Mouse (Mus musculus): ENCODE measurements around the gene Nppa. TPM values are rescaled to one million over a fixed set of nuclear protein-coding genes. Genes with fewer than 3 reads are reported as not detected.

Gene Nppa
- polyA plus RNA-seq, 1 experiment from 2014 or later, result 7,623 TPM

GRCm38 (mm10) chr4:148011332-148011731 lies 10.8 kb downstream of the Nppa start:
- H3K9ac ChIP-seq (ENCODE audit: low read length), result no peak overlapping the region
- H3K27ac ChIP-seq (replicated peaks in 1 of 2; ENCODE audit: control insufficient read depth in 1 of 2, insufficient read depth in 1 of 2, low read depth in 2 of 2, low read length in 2 of 2), result no peak overlapping the region
- 87% methylated on average over 3 of the region's 3 CpGs for WGBS
- ATAC-seq (ENCODE audit: insufficient number of reproducible peaks, insufficient read depth, low FRiP score, low read depth), result no peak
- H3K27me3 ChIP-seq (ENCODE audit: control insufficient read depth, insufficient read depth, low read length), result no peaks in the 10 kb centered on the region
- H3K9me3 ChIP-seq (ENCODE audit: control insufficient read depth, low read length), result no peaks in the 10 kb centered on the region
- H3K36me3 ChIP-seq (ENCODE audit: control insufficient read depth, insufficient read depth, low read length), result peaks cover 100% of the 10 kb centered on the region
- no peak overlapping the region for H3K4me2 ChIP-seq (ENCODE audit: low read length)
- H3K4me3 ChIP-seq (ENCODE audit: control insufficient read depth in 1 of 2, insufficient read depth in 1 of 2, low read depth in 1 of 2, low read length in 2 of 2), result no peak overlapping the region
- no peaks in the 10 kb centered on the region for H3K4me1 ChIP-seq (ENCODE audit: control insufficient read depth in 2 of 2, insufficient read depth in 2 of 2, low read length in 2 of 2)

- Histone ChIP-seq H3K27me3 (ENCODE audit: control insufficient read depth, insufficient read depth, low read length) (no peaks in the 10 kb centered on the region), H3K9me3 (ENCODE audit: control insufficient read depth, low read length) (no peaks in the 10 kb centered on the region), H3K4me3 (ENCODE audit: control insufficient read depth in 1 of 2, insufficient read depth in 1 of 2, low read depth in 1 of 2, low read length in 2 of 2) (no peak overlapping the region), H3K9ac (ENCODE audit: low read length) (no peak overlapping the region), H3K4me2 (ENCODE audit: low read length) (no peak overlapping the region), H3K27ac (replicated peaks in 1 of 2; ENCODE audit: control insufficient read depth in 1 of 2, insufficient read depth in 1 of 2, low read depth in 2 of 2, low read length in 2 of 2) (no peak overlapping the region), H3K36me3 (ENCODE audit: control insufficient read depth, insufficient read depth, low read length) (peaks cover 100% of the 10 kb centered on the region), H3K4me1 (ENCODE audit: control insufficient read depth in 2 of 2, insufficient read depth in 2 of 2, low read length in 2 of 2) (no peaks in the 10 kb centered on the region)
- 92% methylated on average over 4 of the region's 4 CpGs for WGBS
- no peak for ATAC-seq (ENCODE audit: insufficient number of reproducible peaks, insufficient read depth, low FRiP score, low read depth)
These were observed 11.7 kb downstream of the Nppa start for GRCm38 (mm10) chr4:148012216-148012615.

GRCm38 (mm10) chr4:148015418-148015817 lies 14.9 kb downstream of the Nppa start:
- Histone ChIP-seq H3K4me2 (ENCODE audit: low read length) (no peak overlapping the region), H3K4me3 (ENCODE audit: control insufficient read depth in 1 of 2, insufficient read depth in 1 of 2, low read depth in 1 of 2, low read length in 2 of 2) (no peak overlapping the region), H3K9ac (ENCODE audit: low read length) (no peak overlapping the region), H3K9me3 (ENCODE audit: control insufficient read depth, low read length) (no peaks in the 10 kb centered on the region), H3K4me1 (ENCODE audit: control insufficient read depth in 2 of 2, insufficient read depth in 2 of 2, low read length in 2 of 2) (no peaks in the 10 kb centered on the region), H3K27ac (replicated peaks in 1 of 2; ENCODE audit: control insufficient read depth in 1 of 2, insufficient read depth in 1 of 2, low read depth in 2 of 2, low read length in 2 of 2) (no peak overlapping the region), H3K36me3 (ENCODE audit: control insufficient read depth, insufficient read depth, low read length) (peaks cover 97% of the 10 kb centered on the region), H3K27me3 (ENCODE audit: control insufficient read depth, insufficient read depth, low read length) (no peaks in the 10 kb centered on the region)
- WGBS, result 79% methylated on average over 10 of the region's 10 CpGs
- no peak for ATAC-seq (ENCODE audit: insufficient number of reproducible peaks, insufficient read depth, low FRiP score, low read depth)

- no peaks in the 10 kb centered on the region for H3K4me1 ChIP-seq (ENCODE audit: control insufficient read depth in 2 of 2, insufficient read depth in 2 of 2, low read length in 2 of 2)
- H3K9me3 ChIP-seq (ENCODE audit: control insufficient read depth, low read length), result no peaks in the 10 kb centered on the region
- H3K27ac ChIP-seq (replicated peaks in 1 of 2; ENCODE audit: control insufficient read depth in 1 of 2, insufficient read depth in 1 of 2, low read depth in 2 of 2, low read length in 2 of 2), result no peak overlapping the region
- WGBS, result 64% methylated on average over 3 of the region's 3 CpGs
- no peak overlapping the region for H3K4me3 ChIP-seq (ENCODE audit: control insufficient read depth in 1 of 2, insufficient read depth in 1 of 2, low read depth in 1 of 2, low read length in 2 of 2)
- no peak overlapping the region for H3K4me2 ChIP-seq (ENCODE audit: low read length)
- no peak overlapping the region for H3K9ac ChIP-seq (ENCODE audit: low read length)
- no peak for ATAC-seq (ENCODE audit: insufficient number of reproducible peaks, insufficient read depth, low FRiP score, low read depth)
- no peaks in the 10 kb centered on the region for H3K27me3 ChIP-seq (ENCODE audit: control insufficient read depth, insufficient read depth, low read length)
- peaks cover 96% of the 10 kb centered on the region for H3K36me3 ChIP-seq (ENCODE audit: control insufficient read depth, insufficient read depth, low read length)
These were observed 16.5 kb downstream of the Nppa start for GRCm38 (mm10) chr4:148016981-148017380.

GRCm38 (mm10) chr4:148018410-148018809 lies 17.9 kb downstream of the Nppa start:
- 70% methylated on average over 2 of the region's 2 CpGs for WGBS
- no peak overlapping the region for H3K9ac ChIP-seq (ENCODE audit: low read length)
- H3K9me3 ChIP-seq (ENCODE audit: control insufficient read depth, low read length), result no peaks in the 10 kb centered on the region
- H3K27ac ChIP-seq (replicated peaks in 1 of 2; ENCODE audit: control insufficient read depth in 1 of 2, insufficient read depth in 1 of 2, low read depth in 2 of 2, low read length in 2 of 2), result no peak overlapping the region
- no peak overlapping the region for H3K4me3 ChIP-seq (ENCODE audit: control insufficient read depth in 1 of 2, insufficient read depth in 1 of 2, low read depth in 1 of 2, low read length in 2 of 2)
- no peak overlapping the region for H3K4me2 ChIP-seq (ENCODE audit: low read length)
- no peaks in the 10 kb centered on the region for H3K27me3 ChIP-seq (ENCODE audit: control insufficient read depth, insufficient read depth, low read length)
- ATAC-seq (ENCODE audit: insufficient number of reproducible peaks, insufficient read depth, low FRiP score, low read depth), result no peak
- H3K36me3 ChIP-seq (ENCODE audit: control insufficient read depth, insufficient read depth, low read length), result peaks cover 96% of the 10 kb centered on the region
- H3K4me1 ChIP-seq (ENCODE audit: control insufficient read depth in 2 of 2, insufficient read depth in 2 of 2, low read length in 2 of 2), result no peaks in the 10 kb centered on the region

- no peak overlapping the region for H3K4me2 ChIP-seq (ENCODE audit: low read length)
- ATAC-seq (ENCODE audit: insufficient number of reproducible peaks, insufficient read depth, low FRiP score, low read depth), result no peak
- H3K4me1 ChIP-seq (ENCODE audit: control insufficient read depth in 2 of 2, insufficient read depth in 2 of 2, low read length in 2 of 2), result no peaks in the 10 kb centered on the region
- H3K27me3 ChIP-seq (ENCODE audit: control insufficient read depth, insufficient read depth, low read length), result no peaks in the 10 kb centered on the region
- H3K9me3 ChIP-seq (ENCODE audit: control insufficient read depth, low read length), result no peaks in the 10 kb centered on the region
- H3K4me3 ChIP-seq (ENCODE audit: control insufficient read depth in 1 of 2, insufficient read depth in 1 of 2, low read depth in 1 of 2, low read length in 2 of 2), result no peak overlapping the region
- WGBS, result 88% methylated on average over 3 of the region's 3 CpGs
- H3K9ac ChIP-seq (ENCODE audit: low read length), result no peak overlapping the region
- peaks cover 92% of the 10 kb centered on the region for H3K36me3 ChIP-seq (ENCODE audit: control insufficient read depth, insufficient read depth, low read length)
- no peak overlapping the region for H3K27ac ChIP-seq (replicated peaks in 1 of 2; ENCODE audit: control insufficient read depth in 1 of 2, insufficient read depth in 1 of 2, low read depth in 2 of 2, low read length in 2 of 2)
These were observed 23.5 kb downstream of the Nppa start for GRCm38 (mm10) chr4:148024003-148024402.

- Histone ChIP-seq H3K36me3 (ENCODE audit: control insufficient read depth, insufficient read depth, low read length) (peaks cover 72% of the 10 kb centered on the region), H3K4me1 (ENCODE audit: control insufficient read depth in 2 of 2, insufficient read depth in 2 of 2, low read length in 2 of 2) (no peaks in the 10 kb centered on the region), H3K9me3 (ENCODE audit: control insufficient read depth, low read length) (no peaks in the 10 kb centered on the region), H3K27ac (replicated peaks in 1 of 2; ENCODE audit: control insufficient read depth in 1 of 2, insufficient read depth in 1 of 2, low read depth in 2 of 2, low read length in 2 of 2) (no peak overlapping the region), H3K4me2 (ENCODE audit: low read length) (no peak overlapping the region), H3K27me3 (ENCODE audit: control insufficient read depth, insufficient read depth, low read length) (no peaks in the 10 kb centered on the region), H3K4me3 (ENCODE audit: control insufficient read depth in 1 of 2, insufficient read depth in 1 of 2, low read depth in 1 of 2, low read length in 2 of 2) (no peak overlapping the region), H3K9ac (ENCODE audit: low read length) (no peak overlapping the region)
- no peak for ATAC-seq (ENCODE audit: insufficient number of reproducible peaks, insufficient read depth, low FRiP score, low read depth)
- WGBS, result 96% methylated on average over 7 of the region's 7 CpGs
These were observed 28.8 kb downstream of the Nppa start for GRCm38 (mm10) chr4:148029297-148029696.

GRCm38 (mm10) chr4:148030506-148030905 lies 30.0 kb downstream of the Nppa start:
- Histone ChIP-seq H3K36me3 (ENCODE audit: control insufficient read depth, insufficient read depth, low read length) (peaks cover 67% of the 10 kb centered on the region), H3K4me3 (ENCODE audit: control insufficient read depth in 1 of 2, insufficient read depth in 1 of 2, low read depth in 1 of 2, low read length in 2 of 2) (no peak overlapping the region), H3K27ac (replicated peaks in 1 of 2; ENCODE audit: control insufficient read depth in 1 of 2, insufficient read depth in 1 of 2, low read depth in 2 of 2, low read length in 2 of 2) (no peak overlapping the region), H3K4me1 (ENCODE audit: control insufficient read depth in 2 of 2, insufficient read depth in 2 of 2, low read length in 2 of 2) (no peaks in the 10 kb centered on the region), H3K27me3 (ENCODE audit: control insufficient read depth, insufficient read depth, low read length) (no peaks in the 10 kb centered on the region), H3K9ac (ENCODE audit: low read length) (no peak overlapping the region), H3K4me2 (ENCODE audit: low read length) (no peak overlapping the region), H3K9me3 (ENCODE audit: control insufficient read depth, low read length) (no peaks in the 10 kb centered on the region)
- 83% methylated on average over 5 of the region's 5 CpGs for WGBS
- ATAC-seq (ENCODE audit: insufficient number of reproducible peaks, insufficient read depth, low FRiP score, low read depth), result no peak

Measured in heart, embryonic 14.5 days (tissue).